Mouse (Mus musculus): ENCODE results near the gene Prickle4.

- TF ChIP-seq CTCF (IDR thresholded peaks at IDR 0.05; ENCODE audit: low read depth, low read length) (no peak), POLR2A (IDR thresholded peaks at IDR 0.05; ENCODE audit: borderline replicate concordance, low read depth, low read length) (no peak)
Observed at GRCm38 (mm10) chr17:47726566-47726965, 32.0 kb upstream of the Prickle4 start, which contains the start of gene Pgc.
